Mouse (Mus musculus) ES-CJ7 (cell line): Measurements from ENCODE around the gene Clcf1.

ENCODE experiments used
- DNase-seq: peaks from one replicate; pipeline ENCODE4 v3.0.0; 2011; ENCODE audit warnings: low read depth, low spot score

Clcf1 gene

GRCm38 (mm10) chr19:4192251-4192985, 21.6 kb upstream of the Clcf1 start:
- DNase-seq = no peak

GRCm38 (mm10) chr19:4193129-4193528, 20.9 kb upstream of the Clcf1 start:
- DNase-seq = no peak

GRCm38 (mm10) chr19:4194021-4194724, 19.9 kb upstream of the Clcf1 start:
- DNase-seq = no peak

- no peak for DNase-seq
Observed at GRCm38 (mm10) chr19:4194776-4195650, 19.0 kb upstream of the Clcf1 start.

- DNase-seq = no peak
Observed at GRCm38 (mm10) chr19:4196048-4196447, 18.0 kb upstream of the Clcf1 start.

- DNase-seq = no peak
Observed at GRCm38 (mm10) chr19:4196548-4196947, 17.5 kb upstream of the Clcf1 start.

GRCm38 (mm10) chr19:4197180-4197579, 16.9 kb upstream of the Clcf1 start:
- DNase-seq = no peak

- DNase-seq = peak; percentile 99
Observed at GRCm38 (mm10) chr19:4201291-4201909, 12.6 kb upstream of the Clcf1 start, which contains the start of gene Rad9a. Gene Rad9a, minus strand, starts transcription at chr19:4201662.

- DNase-seq = no peak
Observed at GRCm38 (mm10) chr19:4202149-4202548, 11.9 kb upstream of the Clcf1 start.

GRCm38 (mm10) chr19:4203148-4203547, 10.9 kb upstream of the Clcf1 start:
- no peak for DNase-seq

- no peak for DNase-seq
Observed at GRCm38 (mm10) chr19:4203604-4204326, 10.3 kb upstream of the Clcf1 start.

GRCm38 (mm10) chr19:4204889-4205288, 9.1 kb upstream of the Clcf1 start:
- DNase-seq = no peak

- peak; percentile 79 for DNase-seq
Observed at GRCm38 (mm10) chr19:4206971-4207370, 7.1 kb upstream of the Clcf1 start.

GRCm38 (mm10) chr19:4208563-4208962, 5.5 kb upstream of the Clcf1 start:
- no peak for DNase-seq

GRCm38 (mm10) chr19:4211891-4212588, 2.0 kb upstream of the Clcf1 start:
- no peak for DNase-seq

GRCm38 (mm10) chr19:4213524-4213974, 489 bp upstream of the Clcf1 start:
- peak; percentile 41 for DNase-seq

- no peak for DNase-seq
Observed at GRCm38 (mm10) chr19:4214771-4215450, 873 bp downstream of the Clcf1 start.

GRCm38 (mm10) chr19:4215451-4215840, 1.4 kb downstream of the Clcf1 start:
- DNase-seq = no peak

GRCm38 (mm10) chr19:4216041-4216685, 2.1 kb downstream of the Clcf1 start:
- DNase-seq = no peak
